Mouse (Mus musculus) embryonic fibroblast, embryonic 13.5 days (primary cell): ENCODE results near the gene Tigd4.

Source experiments
- CTCF ChIP-seq: IDR thresholded peaks from 2 replicates; pipeline ENCODE4 v1.5.1; 2011; ENCODE audit warnings: mild to moderate bottlenecking, control low read depth, low read length, moderate library complexity, borderline replicate concordance; ENCODE audit not compliant: insufficient read depth
- POLR2A ChIP-seq: IDR thresholded peaks from 2 replicates; pipeline ENCODE4 v1.6.1; 2011; ENCODE audit warnings: low read depth, mild to moderate bottlenecking, control low read depth, low read length, moderate library complexity

- no peak for TF ChIP-seq CTCF
- no peak for TF ChIP-seq POLR2A
These were observed 52.0 kb downstream of the Tigd4 start for GRCm38 (mm10) chr3:84645156-84646006.
